Mouse (Mus musculus) hematopoietic stem cell, adult 5-6 weeks (primary cell): ENCODE measurements around the gene Ablim1. TPM values are rescaled to one million over a fixed set of nuclear protein-coding genes. Genes with fewer than 3 reads are reported as not detected.
A peak's percentile ranks its signal among the peaks of the same experiment; 100 is the strongest.

Source experiments
- ATAC-seq, 2 experiments: fragments of 125-278 bp in 1 of 2; replicated peaks in 1 of 2; 2 replicates each; pipeline ENCODE4 v1.8.0; 2016 to 2017; ENCODE audit warnings: inconsistent platforms in 2 of 2, mild to moderate bottlenecking in 2 of 2, moderate number of reproducible peaks in 2 of 2, low read depth in 1 of 2, moderate TSS enrichment in 1 of 2; ENCODE audit not compliant: low FRiP score in 2 of 2, poor library complexity in 2 of 2, severe bottlenecking in 2 of 2, insufficient read depth in 1 of 2, low TSS enrichment in 1 of 2
- total RNA-seq: library from RNA; stranded (forward); fragments of 172-1452, 232-1000 nt; gene quantifications from 2 replicates; pipeline ENCODE4 v1.2.3, GENCODE M21; 2017

The Ablim1 gene
- total RNA-seq, 1 experiment from 2014 or later, result 46.1 TPM

- ATAC-seq, result no peak
Measured at GRCm38 (mm10) chr19:57320656-57321382, 6.1 kb upstream of the Ablim1 start.

GRCm38 (mm10) chr19:57316597-57316996 lies 1.9 kb upstream of the Ablim1 start:
- ATAC-seq, result no peak

GRCm38 (mm10) chr19:57315013-57315565 lies 370 bp upstream of the Ablim1 start:
- ATAC-seq, result no peak

- ATAC-seq, result no peak
Measured at GRCm38 (mm10) chr19:57313891-57314345, 801 bp downstream of the Ablim1 start.

GRCm38 (mm10) chr19:57313226-57313625 lies 1.5 kb downstream of the Ablim1 start:
- ATAC-seq, result no peak

- no peak for ATAC-seq
Measured at GRCm38 (mm10) chr19:57309980-57310379, 4.7 kb downstream of the Ablim1 start.

GRCm38 (mm10) chr19:57306601-57307000 lies 8.1 kb downstream of the Ablim1 start:
- no peak for ATAC-seq

GRCm38 (mm10) chr19:57305972-57306371 lies 8.7 kb downstream of the Ablim1 start:
- no peak for ATAC-seq

GRCm38 (mm10) chr19:57304666-57305065 lies 10.1 kb downstream of the Ablim1 start:
- ATAC-seq, result no peak

GRCm38 (mm10) chr19:57301961-57302395 lies 12.7 kb downstream of the Ablim1 start:
- ATAC-seq, result no peak

GRCm38 (mm10) chr19:57298006-57298405 lies 16.7 kb downstream of the Ablim1 start:
- no peak for ATAC-seq

GRCm38 (mm10) chr19:57297447-57297846 lies 17.3 kb downstream of the Ablim1 start:
- ATAC-seq, result no peak

- no peak; a peak in 1 of 4 replicates for ATAC-seq
Measured at GRCm38 (mm10) chr19:57296539-57296938, 18.2 kb downstream of the Ablim1 start.

- no peak for ATAC-seq
Measured at GRCm38 (mm10) chr19:57295521-57295920, 19.2 kb downstream of the Ablim1 start.

- ATAC-seq, result no peak; a peak in 1 of 4 replicates
Measured at GRCm38 (mm10) chr19:57294356-57294755, 20.4 kb downstream of the Ablim1 start.

- ATAC-seq, result peak; percentile 56 to 59
Measured at GRCm38 (mm10) chr19:57293737-57294136, 21.0 kb downstream of the Ablim1 start.

- no peak for ATAC-seq
Measured at GRCm38 (mm10) chr19:57283310-57283709, 31.4 kb downstream of the Ablim1 start.

GRCm38 (mm10) chr19:57282642-57283041 lies 32.1 kb downstream of the Ablim1 start:
- no peak for ATAC-seq

- ATAC-seq, result no peak
Measured at GRCm38 (mm10) chr19:57279666-57280065, 35.1 kb downstream of the Ablim1 start.
